Mouse (Mus musculus): ENCODE measurements around the gene Gpr18. TPM values are rescaled to one million over a fixed set of nuclear protein-coding genes. Genes with fewer than 3 reads are reported as not detected.
A peak's percentile ranks its signal among the peaks of the same experiment; 100 is the strongest.
"Not testable (repeated sequence)": the region's sequence is repeated elsewhere in the genome, so short reads cannot be mapped to it uniquely, and the experiment has no call there.

Gpr18 gene
- polyA plus RNA-seq, 1 experiment from 2014 or later: 0.15 TPM

DNA sequence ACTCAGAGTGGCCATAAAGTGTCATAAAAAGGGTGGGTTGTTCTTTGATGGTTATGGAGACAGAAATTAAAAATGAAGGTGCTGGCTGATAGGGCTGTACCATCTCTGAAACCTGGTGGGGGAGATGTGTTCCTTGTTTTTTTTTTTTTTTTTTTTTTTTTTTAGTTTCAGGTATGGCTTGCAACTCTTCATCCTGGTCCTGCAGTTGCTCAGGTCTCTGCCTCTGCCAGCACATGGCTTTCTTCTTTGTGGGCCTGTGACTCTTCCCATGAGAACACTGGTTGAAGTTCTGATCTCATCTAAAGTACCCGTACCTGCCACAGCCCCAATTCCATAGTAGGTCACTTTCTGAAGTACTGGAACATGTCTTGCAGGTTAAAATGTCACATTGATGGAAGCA lies 42.8 kb downstream of the Gpr18 start:
- DNase-seq (ENCODE audit: low spot score, missing footprints) (no peak), ATAC-seq (ENCODE audit: low FRiP score) (no peak)
- H3K9me3 ChIP-seq (ENCODE audit: control insufficient read depth, low read length): no peaks in the 10 kb centered on the region
- no peak overlapping the region for H3K27ac ChIP-seq (ENCODE audit: low read depth, low read length)
- H3K36me3 ChIP-seq (ENCODE audit: control insufficient read depth, insufficient read depth, low read length): no peaks in the 10 kb centered on the region
- no peak overlapping the region for H3K9ac ChIP-seq (ENCODE audit: low read length)
- 91% methylated on average over 1 of the region's 1 CpGs for WGBS
- H3K4me2 ChIP-seq: no peak overlapping the region
- H3K27me3 ChIP-seq (ENCODE audit: control insufficient read depth, insufficient read depth, low read length): no peaks in the 10 kb centered on the region
- H3K4me3 ChIP-seq (ENCODE audit: low read depth, low read length): no peak overlapping the region
- peaks cover 3% of the 10 kb centered on the region; the same call in 1 of the 2 replicates for H3K4me1 ChIP-seq (ENCODE audit: control insufficient read depth, insufficient read depth, low read length)

DNA sequence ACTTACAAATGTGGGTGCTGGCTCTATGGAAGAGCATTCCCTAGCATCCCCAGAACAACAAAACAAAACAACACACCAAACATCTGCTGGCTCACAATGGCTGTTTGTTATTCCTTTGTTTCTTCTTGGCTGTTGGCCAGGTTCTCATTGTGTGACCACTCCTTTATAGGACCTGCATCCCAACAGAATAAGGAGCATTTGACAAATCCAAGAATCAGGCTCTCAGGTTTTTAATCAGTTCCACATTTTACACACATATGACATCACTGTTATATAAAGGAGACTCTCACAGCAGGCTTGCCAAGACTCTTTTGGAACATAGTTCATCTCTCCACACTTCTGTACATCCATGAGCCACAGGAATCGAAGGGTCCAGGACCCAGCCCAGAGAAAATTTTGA lies 46.5 kb downstream of the Gpr18 start:
- Histone ChIP-seq H3K4me3 (ENCODE audit: low read depth, low read length) (no peak overlapping the region), H3K27ac (ENCODE audit: low read depth, low read length) (no peak overlapping the region), H3K4me2 (no peak overlapping the region), H3K36me3 (ENCODE audit: control insufficient read depth, insufficient read depth, low read length) (no peaks in the 10 kb centered on the region), H3K27me3 (ENCODE audit: control insufficient read depth, insufficient read depth, low read length) (no peaks in the 10 kb centered on the region), H3K4me1 (ENCODE audit: control insufficient read depth, insufficient read depth, low read length) (no peaks in the 10 kb centered on the region), H3K9me3 (ENCODE audit: control insufficient read depth, low read length) (no peaks in the 10 kb centered on the region), H3K9ac (ENCODE audit: low read length) (no peak overlapping the region)
- ATAC-seq (ENCODE audit: low FRiP score): no peak
- WGBS: 79% methylated on average over 1 of the region's 1 CpGs
- DNase-seq (ENCODE audit: low spot score, missing footprints): no peak

DNA sequence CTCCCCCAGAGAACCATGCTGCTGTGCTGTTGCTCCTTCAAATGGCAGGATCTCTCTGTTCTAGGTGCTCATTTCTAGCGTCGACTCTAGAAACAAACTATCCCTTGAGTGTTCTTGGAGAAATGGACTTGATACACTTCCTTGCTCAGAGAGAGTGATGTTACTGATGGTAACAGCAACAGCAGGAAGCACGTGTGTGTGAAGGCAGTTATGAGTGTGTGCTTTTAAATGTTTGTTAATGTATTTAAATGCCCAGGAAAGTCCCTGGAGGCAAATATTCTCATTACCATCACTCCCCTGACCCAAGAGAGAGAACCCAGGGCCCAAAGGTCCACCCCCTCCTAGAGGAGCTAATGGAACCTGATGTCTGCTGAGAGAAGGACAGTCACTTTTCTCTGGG lies 49.0 kb downstream of the Gpr18 start:
- Histone ChIP-seq H3K27me3 (ENCODE audit: control insufficient read depth, insufficient read depth, low read length) (no peaks in the 10 kb centered on the region), H3K4me2 (no peak overlapping the region), H3K27ac (ENCODE audit: low read depth, low read length) (no peak overlapping the region), H3K36me3 (ENCODE audit: control insufficient read depth, insufficient read depth, low read length) (no peaks in the 10 kb centered on the region), H3K4me3 (ENCODE audit: low read depth, low read length) (no peak overlapping the region), H3K4me1 (ENCODE audit: control insufficient read depth, insufficient read depth, low read length) (no peaks in the 10 kb centered on the region), H3K9ac (ENCODE audit: low read length) (no peak overlapping the region), H3K9me3 (ENCODE audit: control insufficient read depth, low read length) (no peaks in the 10 kb centered on the region)
- ATAC-seq (ENCODE audit: low FRiP score) (no peak), DNase-seq (ENCODE audit: low spot score, missing footprints) (no peak)
- WGBS: 77% methylated on average over 3 of the region's 3 CpGs

DNA sequence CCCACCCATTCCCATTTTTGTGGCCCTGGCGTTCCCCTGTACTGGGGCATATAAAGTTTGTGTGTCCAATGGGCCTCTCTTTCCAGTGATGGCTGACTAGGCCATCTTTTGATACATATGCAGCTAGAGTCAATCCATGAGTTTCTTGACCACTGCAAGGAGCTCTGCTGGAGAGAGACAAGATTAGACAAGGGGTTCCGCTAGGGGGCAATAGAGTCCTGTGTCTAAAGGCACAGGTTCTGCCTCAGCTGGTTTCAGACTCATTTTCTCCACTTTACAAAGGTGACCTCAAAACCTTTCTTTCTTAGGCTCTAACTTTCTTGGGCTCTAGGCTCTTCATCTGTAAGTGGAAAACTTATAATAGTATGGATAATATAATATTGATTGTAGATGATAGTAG lies 50.4 kb downstream of the Gpr18 start:
- not testable (repeated sequence) for H3K9ac ChIP-seq (ENCODE audit: low read length); H3K36me3 ChIP-seq (ENCODE audit: control insufficient read depth, insufficient read depth, low read length); H3K27me3 ChIP-seq (ENCODE audit: control insufficient read depth, insufficient read depth, low read length); H3K27ac ChIP-seq (ENCODE audit: low read depth, low read length); H3K9me3 ChIP-seq (ENCODE audit: control insufficient read depth, low read length); ATAC-seq (ENCODE audit: low FRiP score); H3K4me2 ChIP-seq; H3K4me1 ChIP-seq (ENCODE audit: control insufficient read depth, insufficient read depth, low read length); H3K4me3 ChIP-seq (ENCODE audit: low read depth, low read length)
- 10% methylated on average over 2 of the region's 2 CpGs for WGBS
- DNase-seq (ENCODE audit: low spot score, missing footprints): peak; percentile 95

Other genes with a start within 250 kb of the Gpr18 start
- gene Dock9, start 117.9 kb downstream of the Gpr18 start, polyA plus RNA-seq (2014; fragmentation: Nextera tagmentation; extraction: Ambion mirVana): 4.1 and 4.2 TPM in 2 replicates
- 64.0 and 67.7 TPM in 2 replicates for gene Ubac2, start 37.2 kb downstream of the Gpr18 start, polyA plus RNA-seq (2014; fragmentation: Nextera tagmentation; extraction: Ambion mirVana)
- 1.4 and 1.6 TPM in 2 replicates for gene Gpr183, start 49.4 kb upstream of the Gpr18 start, polyA plus RNA-seq (2014; fragmentation: Nextera tagmentation; extraction: Ambion mirVana)
- 0.18 TPM in 1 of 2 replicates, not detected in the other for gene Timm8a2, start 118.9 kb upstream of the Gpr18 start, polyA plus RNA-seq (2014; fragmentation: Nextera tagmentation; extraction: Ambion mirVana)
- 135 and 153 TPM in 2 replicates for gene Tm9sf2, start 191.3 kb upstream of the Gpr18 start, polyA plus RNA-seq (2014; fragmentation: Nextera tagmentation; extraction: Ambion mirVana)